Mouse (Mus musculus) embryonic facial prominence, embryonic 10.5 days (tissue): ENCODE data around the gene Gmcl1. TPM values are rescaled to one million over a fixed set of nuclear protein-coding genes. Genes with fewer than 3 reads are reported as not detected.

Experiments
- polyA plus RNA-seq: library from polyadenylated mRNA; unstranded; fragments of >200 nt; fragmentation: Nextera tagmentation; extraction: Ambion mirVana; gene quantifications from 2 replicates; pipeline ENCODE4 v1.2.1, GENCODE M21; 2016

Gmcl1 gene
- polyA plus RNA-seq, 1 experiment from 2014 or later, result 36.3 TPM

Other genes starting within 250 kb of the Gmcl1 start
- gene Pcbp1, start 207.1 kb downstream of the Gmcl1 start, polyA plus RNA-seq, result 560 and 592 TPM in 2 replicates
- gene Asprv1, start 105.2 kb downstream of the Gmcl1 start, polyA plus RNA-seq, result 0.69 and 1.3 TPM in 2 replicates
- gene Mxd1, start 64.2 kb downstream of the Gmcl1 start, polyA plus RNA-seq, result 9.5 and 11.4 TPM in 2 replicates
- gene Snrnp27, start 48.9 kb downstream of the Gmcl1 start, polyA plus RNA-seq, result 124 and 134 TPM in 2 replicates
- 6.8 and 7.0 TPM in 2 replicates for gene Anxa4, start 60.2 kb upstream of the Gmcl1 start, polyA plus RNA-seq
- gene Aak1, start 116.1 kb upstream of the Gmcl1 start, polyA plus RNA-seq, result 11.3 and 13.3 TPM in 2 replicates